Mouse (Mus musculus) CH12.LX (cell line): ENCODE results near the gene Tcea3. TPM values are rescaled to one million over a fixed set of nuclear protein-coding genes. Genes with fewer than 3 reads are reported as not detected.
A peak's percentile ranks its signal among the peaks of the same experiment; 100 is the strongest.

Source experiments
- DNase-seq: peaks from one replicate; pipeline ENCODE4 v3.0.0-alpha.2; 2013; ENCODE audit errors: extremely low read depth
- H3K27ac ChIP-seq: 2 replicates; pipeline ENCODE4 v1.5.1; 2012; ENCODE audit warnings: low read depth, mild to moderate bottlenecking, control low read depth, moderate library complexity; ENCODE audit not compliant: insufficient read depth
- H3K27me3 ChIP-seq: replicated peaks from 2 replicates; pipeline ENCODE3; 2012; ENCODE audit warnings: inconsistent platforms
- H3K36me3 ChIP-seq, 2 experiments: replicated peaks in 1 of 2; 2 replicates each; pipeline versions ENCODE3 to v1.6.1; 2012; ENCODE audit warnings: inconsistent platforms in 1 of 2, low read length in 1 of 2, mild to moderate bottlenecking in 1 of 2, mixed read lengths in 1 of 2, moderate library complexity in 1 of 2; ENCODE audit not compliant: control insufficient read depth in 1 of 2, insufficient read depth in 1 of 2
- H3K4me1 ChIP-seq, 2 experiments: 2 replicates each; pipeline ENCODE4 v1.6.1; 2012; ENCODE audit warnings: inconsistent platforms in 1 of 2, moderate library complexity in 1 of 2; ENCODE audit not compliant: insufficient read depth in 2 of 2, control insufficient read depth in 1 of 2
- H3K4me2 ChIP-seq: 2 replicates; pipeline ENCODE4 v1.6.1; 2012; ENCODE audit warnings: low read depth, mild to moderate bottlenecking, control low read depth; ENCODE audit not compliant: poor library complexity, insufficient read depth, severe bottlenecking
- H3K4me3 ChIP-seq, 3 experiments: fragments of 150-350 bp in 1 of 3; sonication (generic) in 1 of 3; replicated peaks in 1 of 3; 2 replicates each; pipeline versions ENCODE3 to v1.5.1; 2011 to 2012; ENCODE audit warnings: low read depth in 2 of 3, low read length in 2 of 3, mild to moderate bottlenecking in 2 of 3, moderate library complexity in 2 of 3, control low read depth in 1 of 3, improper control_type of control experiment in 1 of 3, inconsistent platforms in 1 of 3, mixed read lengths in 1 of 3; ENCODE audit not compliant: poor library complexity in 1 of 3
- H3K79me2 ChIP-seq: replicated peaks from 2 replicates; pipeline ENCODE4 v1.6.1; 2012; ENCODE audit warnings: mild to moderate bottlenecking, moderate library complexity; ENCODE audit not compliant: control insufficient read depth, poor library complexity, insufficient read depth, severe bottlenecking; ENCODE audit errors: extremely low read depth
- H3K9ac ChIP-seq: 2 replicates; pipeline ENCODE4 v1.6.1; 2012; ENCODE audit warnings: low read depth, mild to moderate bottlenecking, control low read depth, moderate library complexity; ENCODE audit not compliant: insufficient read depth
- H3K9me3 ChIP-seq: replicated peaks from 2 replicates; pipeline ENCODE3; 2012; ENCODE audit warnings: low read length, inconsistent platforms, mixed read lengths
- BHLHE40 ChIP-seq: IDR thresholded peaks from 2 replicates; pipeline ENCODE4 v1.6.1; 2011; ENCODE audit warnings: mild to moderate bottlenecking, low read depth, low read length, improper control_type of control experiment
- CHD1 ChIP-seq: IDR thresholded peaks from 2 replicates; pipeline ENCODE4 v1.6.1; 2012; ENCODE audit warnings: low read depth, low read length, improper control_type of control experiment, inconsistent platforms
- CHD2 ChIP-seq: IDR thresholded peaks from 2 replicates; pipeline ENCODE4 v1.6.1; 2011; ENCODE audit warnings: low read length, improper control_type of control experiment
- CTCF ChIP-seq, 2 experiments: IDR thresholded peaks in 1 of 2; conservative IDR thresholded peaks in 1 of 2; 2 replicates each; pipeline ENCODE4 v1.5.1; 2011 to 2012; ENCODE audit warnings: low read depth in 2 of 2, low read length in 2 of 2, improper control_type of control experiment in 1 of 2, inconsistent platforms in 1 of 2, mild to moderate bottlenecking in 1 of 2, moderate library complexity in 1 of 2
- E2F4 ChIP-seq: IDR thresholded peaks from 2 replicates; pipeline ENCODE4 v1.6.1; 2011; ENCODE audit warnings: low read depth, low read length, improper control_type of control experiment; ENCODE audit not compliant: insufficient replicate concordance
- ELF1 ChIP-seq: IDR thresholded peaks from 2 replicates; pipeline ENCODE4 v1.6.1; 2014; ENCODE audit warnings: low read depth, mild to moderate bottlenecking, inconsistent platforms, low read length, improper control_type of control experiment
- EP300 ChIP-seq: IDR thresholded peaks from 2 replicates; pipeline ENCODE4 v1.6.1; 2011; ENCODE audit warnings: low read length, improper control_type of control experiment
- ETS1 ChIP-seq: conservative IDR thresholded peaks from 2 replicates; pipeline ENCODE4 v1.6.1; 2012; ENCODE audit warnings: low read depth, mild to moderate bottlenecking, inconsistent platforms, low read length, improper control_type of control experiment, moderate library complexity
- GABPA ChIP-seq: IDR thresholded peaks from 2 replicates; pipeline ENCODE4 v1.6.1; 2012; ENCODE audit warnings: low read depth, low read length, improper control_type of control experiment, inconsistent platforms; ENCODE audit not compliant: insufficient replicate concordance
- HCFC1 ChIP-seq: IDR thresholded peaks from 2 replicates; pipeline ENCODE4 v1.6.1; 2012; ENCODE audit warnings: low read depth, mild to moderate bottlenecking, inconsistent platforms, low read length, improper control_type of control experiment
- IRF4 ChIP-seq: IDR thresholded peaks from 2 replicates; pipeline ENCODE4 v1.6.1; 2014; ENCODE audit warnings: low read depth, mild to moderate bottlenecking, inconsistent platforms, low read length, improper control_type of control experiment
- JUN ChIP-seq: IDR thresholded peaks from 2 replicates; pipeline ENCODE4 v1.6.1; 2011; ENCODE audit warnings: low read depth, mild to moderate bottlenecking, low read length, improper control_type of control experiment, moderate library complexity; ENCODE audit not compliant: insufficient read depth
- JUND ChIP-seq: conservative IDR thresholded peaks from 2 replicates; pipeline ENCODE4 v1.6.1; 2011; ENCODE audit warnings: low read depth, low read length, improper control_type of control experiment
- KAT2A ChIP-seq: IDR thresholded peaks from 2 replicates; pipeline ENCODE4 v1.6.1; 2012; ENCODE audit warnings: low read length, improper control_type of control experiment, inconsistent platforms; ENCODE audit not compliant: insufficient replicate concordance
- MAFK ChIP-seq: IDR thresholded peaks from 2 replicates; pipeline ENCODE4 v1.6.1; 2011; ENCODE audit warnings: low read length, improper control_type of control experiment; ENCODE audit not compliant: insufficient replicate concordance
- MAX ChIP-seq: IDR thresholded peaks from 2 replicates; pipeline ENCODE4 v1.6.1; 2011; ENCODE audit warnings: low read length, improper control_type of control experiment
- MAZ ChIP-seq: IDR thresholded peaks from 2 replicates; pipeline ENCODE4 v1.6.1; 2012; ENCODE audit warnings: low read depth, mild to moderate bottlenecking, inconsistent platforms, low read length, improper control_type of control experiment, moderate library complexity
- MEF2A ChIP-seq: IDR thresholded peaks from 2 replicates; pipeline ENCODE4 v1.6.1; 2014; ENCODE audit warnings: low read depth, mild to moderate bottlenecking, inconsistent platforms, low read length, improper control_type of control experiment, borderline replicate concordance
- MXI1 ChIP-seq: IDR thresholded peaks from 2 replicates; pipeline ENCODE4 v1.6.1; 2011; ENCODE audit warnings: mild to moderate bottlenecking, low read depth, low read length, improper control_type of control experiment
- MYC ChIP-seq: IDR thresholded peaks from 2 replicates; pipeline ENCODE4 v1.6.1; 2011; ENCODE audit warnings: low read depth, mild to moderate bottlenecking, improper control_type of control experiment, low read length
- NELFE ChIP-seq: IDR thresholded peaks from 2 replicates; pipeline ENCODE4 v1.6.1; 2011; ENCODE audit warnings: low read depth, low read length, improper control_type of control experiment
- NRF1 ChIP-seq: IDR thresholded peaks from 2 replicates; pipeline ENCODE4 v1.6.1; 2014; ENCODE audit warnings: low read depth, mild to moderate bottlenecking, inconsistent platforms, low read length, improper control_type of control experiment, moderate library complexity
- PAX5 ChIP-seq: IDR thresholded peaks from 2 replicates; pipeline ENCODE4 v1.6.1; 2012; ENCODE audit warnings: low read length, inconsistent platforms, mixed read lengths
- POLR2A ChIP-seq: IDR thresholded peaks from 2 replicates; pipeline ENCODE4 v1.6.1; 2011; ENCODE audit warnings: low read depth, mild to moderate bottlenecking, improper control_type of control experiment, low read length
- POLR2AphosphoS2 ChIP-seq: IDR thresholded peaks from 2 replicates; pipeline ENCODE4 v1.6.1; 2011; ENCODE audit warnings: low read depth, low read length, improper control_type of control experiment
- RAD21 ChIP-seq: IDR thresholded peaks from 2 replicates; pipeline ENCODE4 v1.6.1; 2011; ENCODE audit warnings: low read depth, mild to moderate bottlenecking, low read length, improper control_type of control experiment, moderate library complexity
- RCOR1 ChIP-seq: conservative IDR thresholded peaks from 2 replicates; pipeline ENCODE4 v1.6.1; 2012; ENCODE audit warnings: low read depth, mild to moderate bottlenecking, inconsistent platforms, low read length, improper control_type of control experiment
- SIN3A ChIP-seq: IDR thresholded peaks from 2 replicates; pipeline ENCODE4 v1.6.1; 2012; ENCODE audit warnings: low read length, improper control_type of control experiment, inconsistent platforms
- SMC3 ChIP-seq: IDR thresholded peaks from 2 replicates; pipeline ENCODE4 v1.6.1; 2011; ENCODE audit warnings: low read depth, low read length, improper control_type of control experiment
- TBP ChIP-seq: conservative IDR thresholded peaks from 2 replicates; pipeline ENCODE4 v1.6.1; 2011; ENCODE audit warnings: low read depth, low read length, improper control_type of control experiment
- TCF12 ChIP-seq: IDR thresholded peaks from 2 replicates; pipeline ENCODE4 v1.6.1; 2014; ENCODE audit warnings: low read depth, mild to moderate bottlenecking, inconsistent platforms, low read length, improper control_type of control experiment
- UBTF ChIP-seq: IDR thresholded peaks from 2 replicates; pipeline ENCODE4 v1.6.1; 2012; ENCODE audit warnings: low read depth, mild to moderate bottlenecking, inconsistent platforms, low read length, improper control_type of control experiment, moderate library complexity
- USF1 ChIP-seq: IDR thresholded peaks from 2 replicates; pipeline ENCODE4 v1.6.1; 2014; ENCODE audit warnings: low read depth, mild to moderate bottlenecking, inconsistent platforms, low read length, improper control_type of control experiment
- USF2 ChIP-seq: conservative IDR thresholded peaks from 2 replicates; pipeline ENCODE4 v1.6.1; 2011; ENCODE audit warnings: low read depth, low read length, improper control_type of control experiment
- ZC3H11A ChIP-seq: IDR thresholded peaks from 2 replicates; pipeline ENCODE4 v1.6.1; 2012; ENCODE audit warnings: low read depth, mild to moderate bottlenecking, inconsistent platforms, low read length, improper control_type of control experiment
- ZKSCAN1 ChIP-seq: IDR thresholded peaks from 2 replicates; pipeline ENCODE4 v1.6.1; 2012; ENCODE audit warnings: low read depth, inconsistent platforms, low read length, improper control_type of control experiment, borderline replicate concordance
- ZMIZ1 ChIP-seq: IDR thresholded peaks from 2 replicates; pipeline ENCODE4 v1.6.1; 2012; ENCODE audit warnings: low read depth, mild to moderate bottlenecking, inconsistent platforms, low read length, improper control_type of control experiment
- ZNF384 ChIP-seq: IDR thresholded peaks from 2 replicates; pipeline ENCODE4 v1.6.1; 2012; ENCODE audit warnings: low read depth, low read length, improper control_type of control experiment, inconsistent platforms
- dilution Hi-C: fragments of 300-500 bp; cut with MboI; formaldehyde crosslinking; loops from 2 replicates; pipeline ENCODE4 v1.14.3; 2020; ENCODE audit warnings: low sequenced_read_pairs; ENCODE audit not compliant: extremely low pct_unique_long_range_greater_than_20kb, extremely low pct_ligation_motif_present
- in situ Hi-C: fragments of 300-500 bp; cut with MboI; formaldehyde crosslinking; loops from 3 replicates; pipeline ENCODE4 v1.14.3; 2019; ENCODE audit warnings: low sequenced_read_pairs, low pct_ligation_motif_present, low pct_unique_long_range_greater_than_20kb, mixed read lengths
- polyA plus RNA-seq: library from polyadenylated mRNA; unstranded; fragments of >175 nt; gene quantifications from 2 replicates; pipeline ENCODE4 v1.2.1, GENCODE M21; 2012; ENCODE audit warnings: low read depth; ENCODE audit not compliant: insufficient read length
- total RNA-seq, 2 experiments: library from RNA; depleted of rRNA; stranded (reverse); fragments of 300-350 nt in 1 of 2; fragments of >200 nt in 1 of 2; gene quantifications; 2 replicates each; pipeline ENCODE4 v1.2.3; 2012 to 2014

Tcea3 gene
- total and polyA plus RNA-seq, 3 experiments: not detected

DNA sequence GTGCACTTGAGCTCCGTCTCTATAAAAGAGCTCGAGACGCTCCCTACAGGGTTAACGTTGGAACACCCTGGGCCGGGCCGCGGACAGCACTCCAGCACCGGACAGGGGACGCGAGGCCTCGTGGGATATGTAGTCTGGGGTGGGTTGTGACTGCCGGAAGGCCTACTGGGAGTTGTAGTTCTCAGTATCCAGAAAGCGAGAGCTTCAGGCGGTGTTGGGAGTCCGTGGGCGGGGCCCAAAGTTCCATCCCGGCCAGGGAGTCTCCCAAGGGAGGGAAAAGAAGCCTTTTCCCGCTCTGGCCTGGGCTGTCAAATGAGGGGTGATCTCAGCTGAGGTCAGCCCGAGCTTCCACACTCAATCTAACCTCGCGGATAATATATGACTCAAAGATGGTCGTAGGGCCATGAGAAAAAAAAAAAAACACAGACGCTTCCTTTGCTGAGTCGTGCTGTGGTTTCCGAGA lies 37.9 kb downstream of the Tcea3 start:
- Histone ChIP-seq H3K4me2 (peak overlapping the region; percentile 86), H3K4me1 (peaks cover 0 to 18% of the 10 kb centered on the region in 2 experiments; a peak in 2 of 4 replicates), H3K9me3 (peaks cover 11% of the 10 kb centered on the region), H3K36me3 (peaks cover 17 to 29% of the 10 kb centered on the region in 2 experiments), H3K9ac (peak overlapping the region; percentile 89), H3K27ac (no peak overlapping the region; the same call in 1 of the 2 replicates), H3K27me3 (peaks cover 12% of the 10 kb centered on the region), H3K79me2 (no peaks in the 10 kb centered on the region), H3K4me3 (peak overlapping the region; percentile 49 to 88 (median 85))
- dilution Hi-C loops: no loop called here
- in situ Hi-C loops: no loop called here
- TF ChIP-seq ETS1 (no peak), MAFK (no peak), GABPA (peak; percentile 78; the same call in 1 of the 2 replicates), MAX (peak; percentile 46; the same call in 1 of the 2 replicates), MEF2A (no peak), UBTF (no peak), POLR2AphosphoS2 (no peak), RCOR1 (no peak), JUND (no peak), CHD2 (no peak), MYC (no peak), BHLHE40 (peak; percentile 32; the same call in 1 of the 2 replicates), MXI1 (no peak), NELFE (peak; percentile 22; the same call in 1 of the 2 replicates), HCFC1 (peak; percentile 87), USF1 (no peak), ZC3H11A (no peak), MAZ (0 out of 2 replicates have a peak, but pooled peaks have one; percentile 2), TBP (0 out of 2 replicates have a peak, but pooled peaks have one; percentile 35), SIN3A (no peak), IRF4 (peak; percentile 61; the same call in 1 of the 2 replicates), JUN (no peak), USF2 (no peak; the same call in 1 of the 2 replicates), CTCF (conservative IDR thresholded peaks at IDR 0.05 in 1 of 2, IDR thresholded peaks at IDR 0.05 in 1 of 2; ENCODE audit: low read depth in 2 of 2, low read length in 2 of 2) (0 out of 4 replicates have a peak, but pooled peaks of 1 of the 2 experiments have one; percentile 8), CHD1 (no peak), ZKSCAN1 (no peak), ZMIZ1 (no peak), RAD21 (no peak; the same call in none of the 2 replicates), POLR2A (peak; percentile 60; the same call in 1 of the 2 replicates), PAX5 (no peak), ELF1 (peak; percentile 83), ZNF384 (peak; percentile 65; the same call in 1 of the 2 replicates), TCF12 (no peak), EP300 (no peak), SMC3 (no peak), E2F4 (no peak), NRF1 (no peak; the same call in 1 of the 2 replicates), KAT2A (peak; percentile 95; the same call in 1 of the 2 replicates)
- peak; percentile 94 for DNase-seq
